Mouse (Mus musculus): ENCODE results near the gene Asphd1. TPM values are rescaled to one million over a fixed set of nuclear protein-coding genes. Genes with fewer than 3 reads are reported as not detected.

Asphd1 gene
- polyA plus RNA-seq (2016; fragmentation: Nextera tagmentation; extraction: Ambion mirVana), result 0.41 and 1.2 TPM in 2 replicates

DNA sequence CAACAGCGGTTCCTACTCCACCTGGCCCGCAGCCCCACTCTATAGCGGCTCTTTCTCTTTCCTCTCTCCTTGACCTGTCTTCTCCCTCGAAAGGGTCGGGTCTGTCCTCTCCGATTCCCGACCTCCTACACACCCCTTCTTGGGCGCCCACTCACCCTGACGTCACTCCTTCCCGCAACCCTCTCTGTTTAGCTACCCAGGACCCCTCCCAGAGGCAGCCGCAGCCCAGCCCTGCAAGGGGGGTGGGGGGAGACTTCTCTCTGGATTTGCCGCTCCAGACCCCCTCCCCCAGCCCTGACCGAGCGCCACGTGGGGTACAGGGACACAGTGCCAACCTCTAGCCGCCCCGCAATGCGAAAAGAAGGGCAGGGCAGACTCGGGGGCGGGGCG, at the start of gene Asphd1:
Gene Asphd1, minus strand, starts transcription at position 180 of the 390 bp plus-strand sequence.
- no peaks in the 10 kb centered on the region for H3K9me3 ChIP-seq
- peaks cover 48% of the 10 kb centered on the region for H3K4me1 ChIP-seq (replicated peaks)
- H3K27ac ChIP-seq, result peak within 1 kb of the TSS; percentile 83
- WGBS, result 1% methylated on average over 21 of the region's 21 CpGs
- H3K27me3 ChIP-seq (ENCODE audit: insufficient read depth, poor library complexity, severe bottlenecking), result peaks cover 55% of the 10 kb centered on the region
- DNase-seq (ENCODE audit: low spot score), result no peak
- peak within 1 kb of the TSS; percentile 56 for H3K4me3 ChIP-seq
- peaks cover 23% of the 10 kb centered on the region for H3K36me3 ChIP-seq

DNA sequence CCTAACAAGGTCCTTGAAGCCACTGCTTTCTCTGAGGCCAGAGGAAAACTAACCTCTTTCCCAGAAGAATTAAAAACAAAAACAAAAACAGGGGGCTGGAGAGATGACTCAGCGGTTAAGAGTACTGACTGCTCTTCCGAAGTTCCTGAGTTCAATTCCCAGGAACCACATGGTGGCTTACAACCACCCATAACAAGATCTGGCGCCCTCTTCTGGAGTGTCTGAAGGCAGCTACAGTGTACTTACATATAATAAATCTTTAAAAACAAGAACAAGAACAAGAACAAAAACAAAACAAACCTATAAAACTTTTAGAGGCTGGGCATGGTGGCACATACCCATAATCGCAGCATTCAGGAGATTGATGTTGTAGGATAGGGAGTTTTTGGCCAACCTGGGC, 47.1 kb upstream of the Asphd1 start:
- Histone ChIP-seq H3K36me3 (peaks cover 5% of the 10 kb centered on the region; the same call in 1 of the 2 replicates), H3K27me3 (ENCODE audit: insufficient read depth, poor library complexity, severe bottlenecking) (no peaks in the 10 kb centered on the region), H3K4me1 (replicated peaks) (peaks cover 11% of the 10 kb centered on the region), H3K27ac (no peak overlapping the region), H3K4me3 (no peak overlapping the region), H3K9me3 (peaks cover 4% of the 10 kb centered on the region; the same call in 1 of the 2 replicates)
- WGBS, result 76% methylated on average over 4 of the region's 4 CpGs
- DNase-seq (ENCODE audit: low spot score), result no peak

DNA sequence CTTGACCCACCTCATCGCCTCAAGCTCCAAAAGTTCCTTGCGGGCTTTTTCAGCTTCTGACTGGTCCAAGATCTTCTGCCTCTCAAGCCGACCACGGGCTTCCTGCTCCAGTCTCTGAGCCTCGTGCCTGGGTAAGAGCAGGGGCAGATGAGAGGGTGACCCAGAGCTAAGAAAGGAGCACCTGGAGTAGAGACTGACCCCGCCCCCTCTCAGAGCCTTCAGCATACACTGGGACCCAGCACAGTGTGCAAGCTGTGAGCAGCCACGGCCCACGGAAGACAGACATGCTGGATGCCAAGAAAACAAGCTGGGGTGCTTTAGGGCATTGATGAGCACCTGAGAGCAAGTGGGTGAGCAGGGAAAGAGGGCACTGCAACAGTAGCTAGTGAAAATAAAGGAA, 39.4 kb upstream of the Asphd1 start:
- no peak for DNase-seq (ENCODE audit: low spot score)
- Histone ChIP-seq H3K4me1 (replicated peaks) (peaks cover 16% of the 10 kb centered on the region), H3K27ac (no peak overlapping the region), H3K4me3 (no peak overlapping the region), H3K36me3 (no peaks in the 10 kb centered on the region), H3K9me3 (no peaks in the 10 kb centered on the region), H3K27me3 (ENCODE audit: insufficient read depth, poor library complexity, severe bottlenecking) (no peaks in the 10 kb centered on the region)
- 77% methylated on average over 8 of the region's 8 CpGs for WGBS

DNA sequence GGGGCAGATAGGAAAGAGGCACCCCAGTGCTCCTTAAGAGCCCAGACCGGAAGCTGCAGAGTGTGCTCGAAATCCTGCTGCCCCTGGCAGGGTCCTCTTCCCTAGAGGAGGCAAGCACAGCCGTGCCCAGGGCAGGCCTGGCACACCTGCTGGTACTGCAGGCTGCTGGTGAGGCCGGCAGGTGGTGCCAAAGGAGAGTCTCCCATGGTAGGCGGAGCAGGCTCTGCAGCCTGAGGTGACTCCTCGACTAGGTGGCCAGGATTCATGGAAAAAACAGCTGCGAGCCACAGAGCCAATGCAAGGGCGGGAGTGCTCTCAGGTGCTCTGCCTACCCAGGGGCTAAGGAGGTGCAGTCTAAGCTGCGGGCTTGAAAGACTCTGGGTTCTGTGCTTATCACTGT, 36.9 kb upstream of the Asphd1 start:
- Histone ChIP-seq H3K27ac (no peak overlapping the region), H3K4me3 (no peak overlapping the region), H3K36me3 (peaks cover 2% of the 10 kb centered on the region; the same call in 1 of the 2 replicates), H3K4me1 (replicated peaks) (peaks cover 5% of the 10 kb centered on the region; the same call in 1 of the 2 replicates), H3K9me3 (no peaks in the 10 kb centered on the region), H3K27me3 (ENCODE audit: insufficient read depth, poor library complexity, severe bottlenecking) (no peaks in the 10 kb centered on the region)
- WGBS, result 47% methylated on average over 9 of the region's 9 CpGs
- DNase-seq (ENCODE audit: low spot score), result no peak

DNA sequence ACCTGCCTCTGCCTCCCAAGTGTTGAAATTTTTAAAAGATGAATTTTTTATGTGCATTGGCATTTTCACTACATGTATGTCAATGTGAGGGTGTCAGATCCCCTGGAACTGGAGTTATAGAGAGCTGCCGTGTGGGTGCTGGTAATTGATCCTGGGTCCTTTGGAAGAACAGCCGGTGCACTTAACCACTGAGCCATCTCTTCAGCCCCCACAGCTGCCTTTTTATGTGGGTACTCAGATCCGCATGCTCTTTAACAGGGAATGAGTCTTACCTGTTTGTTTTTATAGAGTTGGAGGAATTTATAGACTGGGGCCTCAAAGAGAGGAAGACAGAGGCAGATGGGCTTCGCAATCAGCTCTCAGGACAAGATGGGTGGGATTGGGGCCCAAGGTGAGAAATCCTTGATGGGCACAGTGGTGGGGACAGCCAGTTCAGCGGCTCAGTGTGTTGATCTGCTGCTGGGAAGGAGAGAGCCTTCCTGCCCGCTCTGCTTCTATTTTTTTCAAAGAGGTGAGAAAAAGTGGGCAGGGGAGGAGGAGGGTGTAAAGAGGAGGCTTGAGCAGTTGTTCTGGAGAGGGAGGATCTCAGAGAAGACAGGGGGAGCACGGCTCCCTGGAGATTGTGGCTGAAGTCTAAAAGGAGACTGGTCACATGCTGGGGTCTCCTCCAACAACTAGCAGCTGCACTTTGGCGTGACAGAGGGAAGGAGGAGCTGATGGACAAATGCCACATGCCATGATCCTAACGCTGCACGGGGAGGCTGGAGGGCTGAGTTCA, 35.5 kb upstream of the Asphd1 start:
- Histone ChIP-seq H3K9me3 (no peaks in the 10 kb centered on the region), H3K4me1 (replicated peaks) (peaks cover 5% of the 10 kb centered on the region; the same call in 1 of the 2 replicates), H3K27me3 (ENCODE audit: insufficient read depth, poor library complexity, severe bottlenecking) (no peaks in the 10 kb centered on the region), H3K36me3 (peaks cover 16% of the 10 kb centered on the region), H3K4me3 (no peak overlapping the region), H3K27ac (0 out of 2 replicates have a peak overlapping the region, but pooled peaks have one; percentile 45)
- 64% methylated on average over 10 of the region's 10 CpGs for WGBS
- no peak for DNase-seq (ENCODE audit: low spot score)

DNA sequence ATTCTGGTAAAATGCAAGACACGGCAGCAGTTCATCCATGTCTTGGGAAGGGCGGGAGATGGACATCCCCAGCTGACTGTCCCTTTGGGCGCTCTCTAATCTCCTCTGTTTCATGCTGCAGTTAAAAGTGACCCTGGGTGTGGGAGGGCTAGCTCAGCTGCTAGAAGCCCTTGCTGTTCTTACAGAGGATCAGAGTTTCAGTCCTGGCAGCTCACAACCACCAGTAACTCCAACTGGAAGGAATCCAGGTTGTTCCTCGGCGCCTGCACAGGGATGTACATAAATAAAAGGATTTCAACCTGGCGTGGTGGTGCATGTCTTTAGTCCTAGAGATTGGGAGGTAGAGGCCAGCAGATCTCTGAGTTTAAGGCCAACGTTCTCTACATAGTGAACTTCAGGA, 33.7 kb upstream of the Asphd1 start:
- Histone ChIP-seq H3K4me3 (no peak overlapping the region), H3K9me3 (no peaks in the 10 kb centered on the region), H3K4me1 (replicated peaks) (0 out of 2 replicates have a peak, but pooled peaks cover 2% of the 10 kb centered on the region), H3K27me3 (ENCODE audit: insufficient read depth, poor library complexity, severe bottlenecking) (no peaks in the 10 kb centered on the region), H3K27ac (no peak overlapping the region), H3K36me3 (peaks cover 33% of the 10 kb centered on the region)
- no peak for DNase-seq (ENCODE audit: low spot score)
- WGBS, result 88% methylated on average over 7 of the region's 7 CpGs

DNA sequence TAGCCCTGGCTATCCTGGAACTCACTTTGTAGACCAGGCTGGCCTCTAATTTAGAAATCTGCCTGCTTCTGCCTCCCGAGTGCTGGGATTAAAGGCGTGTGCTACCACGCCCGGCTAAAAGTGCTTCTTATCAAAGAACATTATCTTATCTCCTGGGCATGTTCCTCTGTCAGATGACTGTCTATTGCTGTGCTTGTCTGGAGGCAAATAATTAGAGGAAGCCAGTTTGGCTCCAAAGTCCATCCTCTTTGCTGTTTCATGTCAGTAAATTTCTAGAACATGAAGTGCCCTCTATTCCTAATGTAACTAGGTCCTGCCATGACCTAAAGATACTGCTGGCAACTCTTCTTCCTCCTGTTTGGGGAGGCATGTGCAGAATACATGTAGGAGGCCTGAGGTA, 32.7 kb upstream of the Asphd1 start:
- H3K4me1 ChIP-seq (replicated peaks), result peaks cover 12% of the 10 kb centered on the region
- WGBS, result 95% methylated on average over 4 of the region's 4 CpGs

DNA sequence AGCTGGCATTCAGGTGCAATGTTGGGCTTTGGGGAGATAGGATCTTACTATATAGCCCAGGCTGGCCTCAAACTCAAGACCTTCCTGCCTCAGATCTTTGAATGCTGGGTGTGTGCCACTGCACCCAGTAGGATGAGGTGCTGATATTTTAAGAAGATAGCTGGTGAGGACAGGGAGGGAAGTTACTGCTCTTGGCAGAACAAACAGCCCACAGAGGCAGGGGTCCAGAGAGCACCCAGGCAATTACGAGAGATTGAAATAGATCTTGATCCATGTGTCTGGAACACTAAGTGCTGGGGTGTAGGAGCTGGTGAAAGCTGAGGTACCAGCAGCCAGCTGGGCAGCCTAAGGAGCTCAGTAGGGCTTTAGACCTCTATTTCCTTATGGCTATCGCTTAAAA, 32.2 kb upstream of the Asphd1 start:
- H3K4me1 ChIP-seq (replicated peaks), result peaks cover 17% of the 10 kb centered on the region
- no peak for DNase-seq (ENCODE audit: low spot score)
- H3K27ac ChIP-seq, result no peak overlapping the region
- peaks cover 38% of the 10 kb centered on the region for H3K36me3 ChIP-seq
- H3K9me3 ChIP-seq, result no peaks in the 10 kb centered on the region
- no peak overlapping the region for H3K4me3 ChIP-seq
- 94% methylated on average over 2 of the region's 2 CpGs for WGBS
- no peaks in the 10 kb centered on the region for H3K27me3 ChIP-seq (ENCODE audit: insufficient read depth, poor library complexity, severe bottlenecking)

More for the DNA sequence above, 32.7 kb upstream of the Asphd1 start:
- Histone ChIP-seq H3K27ac (no peak overlapping the region), H3K27me3 (ENCODE audit: insufficient read depth, poor library complexity, severe bottlenecking) (no peaks in the 10 kb centered on the region), H3K4me3 (no peak overlapping the region), H3K36me3 (peaks cover 38% of the 10 kb centered on the region), H3K9me3 (no peaks in the 10 kb centered on the region)
- DNase-seq (ENCODE audit: low spot score), result no peak

DNA sequence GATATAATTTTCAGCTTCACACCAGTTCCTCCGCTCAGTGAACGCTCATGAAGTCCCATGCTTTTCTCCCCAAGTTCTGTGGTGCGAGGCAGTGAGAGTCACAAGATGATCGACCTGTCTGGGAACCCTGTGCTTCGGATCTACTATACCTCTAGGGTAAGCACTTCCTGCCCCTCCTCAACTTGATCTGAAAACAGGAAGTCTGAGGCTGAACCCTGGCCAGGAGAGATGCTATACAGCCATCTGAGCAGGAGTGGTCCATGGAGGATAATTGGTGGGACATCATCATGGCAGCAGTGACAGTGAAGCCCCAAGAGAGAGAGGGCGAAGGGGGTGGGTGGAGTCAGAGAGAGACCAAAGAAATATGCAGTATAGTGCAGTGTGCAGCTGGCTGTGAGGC, 29.5 kb upstream of the Asphd1 start:
- Histone ChIP-seq H3K9me3 (no peaks in the 10 kb centered on the region), H3K27me3 (ENCODE audit: insufficient read depth, poor library complexity, severe bottlenecking) (no peaks in the 10 kb centered on the region), H3K4me1 (replicated peaks) (peaks cover 27% of the 10 kb centered on the region), H3K36me3 (peaks cover 38% of the 10 kb centered on the region), H3K4me3 (no peak overlapping the region), H3K27ac (no peak overlapping the region)
- no peak for DNase-seq (ENCODE audit: low spot score)
- 90% methylated on average over 6 of the region's 6 CpGs for WGBS

DNA sequence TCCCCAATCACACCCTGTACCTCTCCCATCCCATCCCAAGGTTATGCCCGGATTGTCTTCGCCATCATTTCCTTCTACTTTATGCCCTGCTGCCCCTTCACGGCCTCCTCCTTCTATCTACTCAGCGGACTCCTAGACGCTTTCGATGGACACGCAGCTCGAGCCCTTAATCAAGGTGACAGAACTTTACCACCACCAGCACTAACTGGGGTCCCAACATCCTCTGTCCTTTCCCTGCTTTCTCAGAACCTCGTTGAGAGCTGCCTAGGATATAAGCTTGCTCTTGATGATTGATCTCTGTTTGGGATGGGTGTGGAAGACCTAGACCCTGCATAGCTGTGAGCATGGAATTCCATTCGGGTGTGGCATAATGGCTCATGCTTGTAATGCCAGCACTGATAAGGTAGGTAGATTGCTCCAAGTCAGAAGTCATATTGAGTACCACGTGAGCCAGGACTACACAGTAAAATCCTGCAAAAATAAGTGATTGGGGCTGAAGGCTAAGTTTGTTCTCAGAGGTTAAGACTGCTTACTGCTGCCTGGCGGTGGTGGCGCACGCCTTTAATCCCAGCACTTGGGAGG, 27.6 kb upstream of the Asphd1 start:
- 28% methylated on average over 14 of the region's 14 CpGs for WGBS
- DNase-seq (ENCODE audit: low spot score), result no peak
- H3K27me3 ChIP-seq (ENCODE audit: insufficient read depth, poor library complexity, severe bottlenecking), result no peaks in the 10 kb centered on the region
- H3K27ac ChIP-seq, result peak overlapping the region; percentile 99
- H3K9me3 ChIP-seq, result no peaks in the 10 kb centered on the region
- peaks cover 38% of the 10 kb centered on the region for H3K36me3 ChIP-seq
- H3K4me1 ChIP-seq (replicated peaks), result peaks cover 27% of the 10 kb centered on the region
- peak overlapping the region; percentile 98 for H3K4me3 ChIP-seq

DNA sequence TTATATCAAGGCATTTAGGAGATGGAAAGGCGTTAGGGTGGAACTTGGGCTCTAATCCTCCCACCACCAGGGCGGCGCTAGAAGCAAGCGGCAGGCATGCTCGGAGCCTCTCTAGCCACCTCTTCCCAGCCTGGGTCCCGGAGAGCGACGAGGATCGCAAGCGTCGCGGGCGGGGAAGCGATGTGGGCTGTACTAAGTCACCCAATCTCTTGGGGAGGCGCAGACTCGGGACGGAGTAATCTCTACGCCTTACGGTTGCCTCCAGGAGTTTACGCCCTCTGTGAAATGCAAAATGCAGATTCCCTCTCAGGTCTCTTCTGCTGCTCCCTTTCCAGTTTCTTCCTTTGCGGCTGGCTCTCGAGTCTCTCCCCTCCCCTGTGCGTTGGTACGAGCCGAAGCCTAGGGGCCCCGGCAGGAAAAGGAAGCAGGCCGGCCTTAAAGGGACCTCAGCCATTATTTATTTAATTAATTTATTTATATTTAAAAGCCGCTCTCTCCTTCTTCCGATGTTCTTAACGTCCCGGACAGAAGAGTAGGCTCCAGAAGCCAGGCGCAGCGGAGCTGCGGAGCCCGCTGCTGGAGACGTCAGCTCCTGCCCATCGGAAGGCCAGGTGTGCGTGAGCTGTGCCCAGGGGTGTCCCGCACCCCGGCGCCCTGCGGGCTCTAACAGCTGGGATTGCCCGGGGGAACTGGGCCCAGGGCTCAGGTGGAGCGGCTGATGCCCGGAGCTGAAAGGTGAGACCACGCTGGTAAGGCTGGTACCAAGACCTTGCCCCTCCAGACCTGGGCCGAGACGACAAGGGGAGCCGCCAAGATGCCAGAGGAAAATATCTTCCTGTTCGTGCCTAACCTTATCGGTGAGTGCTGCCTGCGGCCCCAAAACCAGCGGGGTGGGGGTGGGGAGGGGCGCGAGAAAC, 26.8 kb upstream of the Asphd1 start, which contains the start of gene Cdiptos:
Gene Cdiptos, minus strand, starts transcription at position 149 of the 917 bp plus-strand sequence.
- peak; percentile 96 for DNase-seq (ENCODE audit: low spot score)
- WGBS, result under 1% methylated on average over 55 of the region's 55 CpGs
- Histone ChIP-seq H3K27me3 (ENCODE audit: insufficient read depth, poor library complexity, severe bottlenecking) (no peaks in the 10 kb centered on the region), H3K4me3 (peak within 1 kb of the TSS; percentile 98), H3K9me3 (no peaks in the 10 kb centered on the region), H3K27ac (peak within 1 kb of the TSS; percentile 99), H3K36me3 (peaks cover 36% of the 10 kb centered on the region), H3K4me1 (replicated peaks) (peaks cover 27% of the 10 kb centered on the region)

DNA sequence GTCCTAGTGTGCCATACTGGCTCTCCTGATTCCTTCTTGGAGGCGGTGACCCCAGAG, 26.3 kb upstream of the Asphd1 start, which contains the start of gene Cdipt:
Gene Cdipt, plus strand, starts transcription at position 22 of the 57 bp plus-strand sequence.
- H3K27ac ChIP-seq, result peak within 1 kb of the TSS; percentile 99
- H3K27me3 ChIP-seq (ENCODE audit: insufficient read depth, poor library complexity, severe bottlenecking), result no peaks in the 10 kb centered on the region
- WGBS, result 0% methylated on average over 1 of the region's 1 CpGs
- peaks cover 33% of the 10 kb centered on the region for H3K36me3 ChIP-seq
- peaks cover 27% of the 10 kb centered on the region for H3K4me1 ChIP-seq (replicated peaks)
- no peak for DNase-seq (ENCODE audit: low spot score)
- peak within 1 kb of the TSS; percentile 98 for H3K4me3 ChIP-seq
- H3K9me3 ChIP-seq, result no peaks in the 10 kb centered on the region

DNA sequence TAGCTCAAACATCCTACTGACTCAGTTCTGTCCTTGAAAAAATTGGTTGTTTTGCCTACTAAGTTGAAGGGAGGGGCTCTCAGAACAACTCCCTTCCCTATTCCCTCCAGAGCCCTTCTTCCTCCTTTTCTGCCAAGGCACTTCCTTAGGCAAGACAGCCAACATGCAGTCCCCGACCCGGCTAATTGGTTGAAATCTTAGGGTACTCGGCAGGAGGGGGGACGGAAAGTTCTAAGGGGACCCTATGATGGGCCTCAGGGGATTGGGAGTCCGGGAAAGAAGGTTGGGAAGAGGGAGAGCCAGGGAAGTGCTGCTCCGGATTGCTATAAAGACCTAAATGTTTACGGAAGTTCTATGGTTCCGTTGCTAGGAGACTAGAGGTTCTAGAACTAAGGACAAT, 26.1 kb upstream of the Asphd1 start:
- Histone ChIP-seq H3K36me3 (peaks cover 33% of the 10 kb centered on the region), H3K27me3 (ENCODE audit: insufficient read depth, poor library complexity, severe bottlenecking) (no peaks in the 10 kb centered on the region), H3K4me1 (replicated peaks) (peaks cover 27% of the 10 kb centered on the region), H3K4me3 (peak overlapping the region; percentile 98), H3K27ac (peak overlapping the region; percentile 99), H3K9me3 (no peaks in the 10 kb centered on the region)
- 14% methylated on average over 8 of the region's 8 CpGs for WGBS
- no peak for DNase-seq (ENCODE audit: low spot score)
